Mouse (Mus musculus) heart, embryonic 10.5 days (tissue): ENCODE data around the gene Lrrc8a. TPM values are rescaled to one million over a fixed set of nuclear protein-coding genes. Genes with fewer than 3 reads are reported as not detected.

Experiments used
- DNase-seq: peaks from one replicate; pipeline ENCODE4 v3.0.0-alpha.2; 2017; ENCODE audit warnings: low spot score
- H3K27ac ChIP-seq: fragments of 300-500 bp; sonication (generic); 2 replicates; pipeline ENCODE4 v1.5.1; 2016; ENCODE audit warnings: mild to moderate bottlenecking
- H3K27me3 ChIP-seq: fragments of 300-500 bp; sonication (generic); 2 replicates; pipeline ENCODE4 v1.6.1; 2016; ENCODE audit warnings: mild to moderate bottlenecking; ENCODE audit not compliant: poor library complexity, insufficient read depth, severe bottlenecking
- H3K36me3 ChIP-seq: fragments of 300-500 bp; sonication (generic); 2 replicates; pipeline ENCODE4 v1.6.1; 2016; ENCODE audit warnings: mild to moderate bottlenecking, moderate library complexity
- H3K4me1 ChIP-seq: fragments of 300-500 bp; sonication (generic); 2 replicates; pipeline ENCODE4 v1.6.1; 2016; ENCODE audit warnings: mild to moderate bottlenecking
- H3K4me3 ChIP-seq: fragments of 300-500 bp; sonication (generic); 2 replicates; pipeline ENCODE4 v1.5.1; 2016; ENCODE audit warnings: mild to moderate bottlenecking, moderate library complexity
- H3K9me3 ChIP-seq: fragments of 300-500 bp; sonication (generic); 2 replicates; pipeline ENCODE4 v1.6.1; 2016; ENCODE audit warnings: mild to moderate bottlenecking, moderate library complexity
- WGBS: fragments of 180-500 bp; shearing (Covaris S2); methylation state at CpG from one replicate; pipeline ENCODE4 v1.1.7; 2016; 5-methylcytosine and 5-hydroxymethylcytosine counted together
- polyA plus RNA-seq: library from polyadenylated mRNA; unstranded; fragments of >200 nt; fragmentation: Nextera tagmentation; extraction: Ambion mirVana; gene quantifications from 2 replicates; pipeline ENCODE4 v1.2.1, GENCODE M21; 2016

Gene Lrrc8a
- polyA plus RNA-seq, 1 experiment from 2014 or later, result 20.2 TPM

DNA sequence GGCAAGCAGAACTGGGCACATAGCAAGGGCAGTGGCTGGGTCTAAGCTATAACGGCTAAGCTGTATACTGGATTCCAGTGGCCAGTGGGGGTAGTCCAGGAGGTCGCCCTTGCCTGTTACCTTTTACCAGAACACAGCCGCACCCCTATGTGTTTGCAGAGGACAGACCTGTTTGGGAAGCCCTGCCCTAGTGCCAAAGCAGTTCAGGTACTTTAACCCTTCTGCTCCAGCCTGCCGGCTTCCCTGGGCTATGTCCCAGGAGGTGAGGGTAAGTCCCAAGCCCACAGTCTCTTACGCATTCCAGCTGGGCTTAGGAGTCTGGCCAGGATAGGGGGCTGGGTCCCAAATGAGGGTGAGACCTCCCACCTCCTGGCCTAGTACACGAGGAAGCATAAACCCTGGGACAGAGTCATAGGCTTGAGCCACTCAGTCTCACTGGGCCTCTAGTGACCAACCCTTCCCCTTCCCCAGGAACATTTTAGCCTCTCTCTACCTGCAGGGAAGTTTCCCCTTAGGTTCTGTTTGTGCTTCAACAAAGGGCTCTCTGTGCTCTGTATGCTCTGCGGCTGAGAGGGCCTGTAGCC is 7.2 kb downstream of the Lrrc8a start:
- Histone ChIP-seq H3K27me3 (no peaks in the 10 kb centered on the region), H3K4me3 (no peak overlapping the region), H3K27ac (no peak overlapping the region), H3K9me3 (no peaks in the 10 kb centered on the region), H3K36me3 (peaks cover 80% of the 10 kb centered on the region), H3K4me1 (peaks cover 29% of the 10 kb centered on the region)
- DNase-seq, result no peak
- 74% methylated on average over 7 of the region's 7 CpGs for WGBS

DNA sequence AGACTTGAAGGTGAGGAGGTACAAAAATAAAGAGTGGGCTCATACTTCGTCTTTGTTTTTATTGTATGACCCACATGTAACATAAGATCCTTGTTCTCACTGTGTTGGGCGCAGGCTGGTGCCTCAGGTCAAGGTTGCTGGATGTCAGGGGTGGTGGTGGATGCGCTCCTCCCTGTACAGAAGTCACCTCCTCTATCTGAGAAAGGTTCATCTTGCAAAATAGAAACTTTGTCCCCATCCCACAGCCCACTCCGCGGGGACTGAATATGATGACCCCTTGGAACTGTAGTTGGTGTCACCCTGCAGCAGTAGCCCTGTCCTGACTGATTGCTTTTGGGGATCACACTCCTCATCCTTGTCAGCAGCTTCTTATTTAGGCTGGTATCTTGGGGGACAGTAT is 9.5 kb downstream of the Lrrc8a start:
- Histone ChIP-seq H3K9me3 (no peaks in the 10 kb centered on the region), H3K27me3 (no peaks in the 10 kb centered on the region), H3K4me3 (no peak overlapping the region), H3K36me3 (peaks cover 77% of the 10 kb centered on the region), H3K4me1 (peaks cover 21% of the 10 kb centered on the region), H3K27ac (no peak overlapping the region)
- WGBS, result 91% methylated on average over 5 of the region's 5 CpGs
- no peak for DNase-seq

DNA sequence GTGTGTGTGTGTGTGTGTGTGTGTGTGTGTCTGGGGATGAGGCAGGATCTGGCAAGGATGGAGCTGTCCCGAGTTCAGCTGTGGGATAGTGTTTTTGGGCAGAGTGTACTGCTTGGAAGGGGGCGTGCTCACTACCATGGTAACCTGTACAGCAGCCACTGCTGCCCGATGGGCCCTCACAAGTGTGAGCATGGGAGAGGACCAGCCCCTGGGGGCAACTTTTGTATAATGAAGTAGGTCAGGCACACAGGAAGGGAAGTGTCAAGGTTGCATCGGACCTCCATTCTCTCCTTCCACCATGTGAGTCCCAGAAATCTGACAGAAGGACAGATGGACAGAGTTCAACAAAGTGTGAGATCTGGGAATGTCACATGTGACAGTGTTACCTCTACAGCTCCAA is 10.2 kb downstream of the Lrrc8a start:
- H3K4me1 ChIP-seq, result peaks cover 23% of the 10 kb centered on the region
- no peak for DNase-seq
- peaks cover 77% of the 10 kb centered on the region for H3K36me3 ChIP-seq
- no peaks in the 10 kb centered on the region for H3K27me3 ChIP-seq
- H3K4me3 ChIP-seq, result no peak overlapping the region
- 82% methylated on average over 4 of the region's 4 CpGs for WGBS
- no peak overlapping the region for H3K27ac ChIP-seq
- H3K9me3 ChIP-seq, result no peaks in the 10 kb centered on the region

DNA sequence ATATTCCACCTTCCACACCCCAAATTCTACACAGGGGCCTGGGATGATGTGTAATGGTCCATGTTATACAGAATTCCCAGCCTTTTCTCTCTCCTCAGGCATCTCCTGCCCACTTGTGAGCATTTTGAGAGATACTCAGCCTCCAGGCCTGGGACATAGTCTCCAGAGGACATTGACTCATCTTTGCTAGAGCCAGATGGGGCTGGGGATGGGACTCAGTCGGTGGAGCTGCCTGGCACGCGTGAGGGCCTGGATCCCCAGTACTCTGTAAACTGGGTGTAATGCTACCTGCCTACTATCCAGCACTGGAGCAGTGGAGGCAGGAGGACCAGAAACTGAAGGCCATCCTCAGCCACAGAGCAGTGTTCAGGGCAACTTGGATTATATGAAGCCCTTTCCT is 11.7 kb downstream of the Lrrc8a start:
- DNase-seq, result no peak
- Histone ChIP-seq H3K36me3 (peaks cover 73% of the 10 kb centered on the region), H3K4me3 (no peak overlapping the region), H3K4me1 (peaks cover 23% of the 10 kb centered on the region), H3K27me3 (no peaks in the 10 kb centered on the region), H3K27ac (no peak overlapping the region), H3K9me3 (no peaks in the 10 kb centered on the region)
- 98% methylated on average over 3 of the region's 3 CpGs for WGBS

DNA sequence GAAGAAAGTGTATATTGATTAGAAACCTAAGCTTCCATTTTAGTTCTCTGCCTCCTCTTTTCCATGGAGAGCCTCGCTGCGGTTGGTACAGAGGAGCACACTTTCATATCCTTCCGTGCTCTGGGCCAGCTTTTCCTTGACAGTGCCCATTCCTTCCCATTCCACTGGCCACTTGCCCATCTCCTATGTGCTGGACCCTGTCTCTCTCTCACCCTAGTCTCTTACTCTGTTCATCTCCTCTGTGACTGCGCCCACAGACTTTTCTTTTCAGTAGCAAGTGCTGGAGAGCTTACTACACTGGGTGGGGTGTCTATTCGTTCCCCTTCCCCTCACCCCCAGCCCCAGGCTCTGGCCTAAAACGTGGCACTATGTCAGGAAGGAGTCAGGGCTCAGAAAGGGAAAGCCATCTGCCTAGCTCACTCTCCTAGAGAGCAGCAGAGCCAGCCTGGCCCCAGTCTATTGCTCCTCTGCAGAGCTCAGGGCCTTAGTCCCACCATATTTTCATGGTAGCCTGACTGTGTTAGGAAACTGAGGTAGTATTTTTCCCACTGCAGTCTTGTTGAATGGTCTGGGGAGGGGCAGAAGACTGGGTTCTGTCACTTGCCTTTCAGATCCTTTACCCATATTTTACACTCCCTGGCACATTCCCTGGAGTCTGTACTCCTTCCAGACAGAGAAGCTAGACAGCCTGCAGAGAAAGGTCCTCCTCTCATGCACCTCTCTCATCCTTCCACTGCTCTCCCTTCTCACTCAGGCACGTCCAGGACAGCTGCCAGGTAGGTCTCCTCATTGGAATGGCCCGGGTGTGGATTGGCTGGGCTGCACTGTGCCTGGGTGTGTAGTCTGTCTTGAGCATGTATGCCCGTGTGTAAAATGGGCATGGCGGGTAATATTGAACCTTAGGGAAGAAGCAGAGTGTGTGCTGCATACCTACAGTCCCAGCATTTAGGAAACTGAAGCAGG is 12.9 kb downstream of the Lrrc8a start:
- Histone ChIP-seq H3K4me1 (peaks cover 23% of the 10 kb centered on the region), H3K36me3 (peaks cover 71% of the 10 kb centered on the region), H3K4me3 (no peak overlapping the region), H3K27me3 (no peaks in the 10 kb centered on the region), H3K27ac (no peak overlapping the region), H3K9me3 (no peaks in the 10 kb centered on the region)
- no peak for DNase-seq
- WGBS, result 87% methylated on average over 10 of the region's 10 CpGs

DNA sequence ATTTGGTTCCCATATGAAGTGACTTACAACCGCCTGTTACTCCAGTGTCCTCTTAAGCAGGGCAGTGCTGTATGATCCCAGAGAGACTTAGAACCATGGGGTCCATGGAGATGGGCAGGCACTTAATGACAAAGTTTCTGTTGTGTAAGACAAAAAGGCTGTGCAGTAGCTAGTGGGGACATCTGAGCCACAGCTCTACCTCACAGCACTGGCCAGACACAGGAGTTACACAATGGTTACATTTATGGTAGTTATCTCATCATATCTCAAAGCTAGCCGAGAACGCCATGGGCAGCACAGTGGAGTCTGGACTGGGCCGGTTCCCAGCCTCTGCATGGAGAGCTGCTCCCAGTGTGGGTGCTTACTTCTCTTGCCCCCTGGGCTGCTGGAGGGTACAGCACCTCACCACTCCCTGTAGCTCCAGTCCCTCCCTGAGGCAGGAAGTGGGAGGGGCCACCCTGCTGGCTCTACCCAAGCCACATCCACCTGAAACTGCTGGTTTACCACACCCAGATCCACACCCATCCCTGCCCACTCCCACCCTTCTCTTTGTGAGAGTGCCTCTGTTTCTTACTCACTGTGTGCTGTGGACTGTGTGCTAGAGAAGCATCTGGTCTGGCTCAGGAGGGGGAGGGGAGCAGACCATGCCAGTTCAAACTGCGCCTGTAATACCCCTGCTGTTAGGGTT is 14.0 kb downstream of the Lrrc8a start:
- Histone ChIP-seq H3K27ac (peak overlapping the region; percentile 62; the same call in 1 of the 2 replicates), H3K4me3 (no peak overlapping the region), H3K9me3 (no peaks in the 10 kb centered on the region), H3K36me3 (peaks cover 80% of the 10 kb centered on the region), H3K27me3 (no peaks in the 10 kb centered on the region), H3K4me1 (peaks cover 23% of the 10 kb centered on the region)
- WGBS, result 65% methylated on average over 5 of the region's 5 CpGs
- DNase-seq, result no peak

DNA sequence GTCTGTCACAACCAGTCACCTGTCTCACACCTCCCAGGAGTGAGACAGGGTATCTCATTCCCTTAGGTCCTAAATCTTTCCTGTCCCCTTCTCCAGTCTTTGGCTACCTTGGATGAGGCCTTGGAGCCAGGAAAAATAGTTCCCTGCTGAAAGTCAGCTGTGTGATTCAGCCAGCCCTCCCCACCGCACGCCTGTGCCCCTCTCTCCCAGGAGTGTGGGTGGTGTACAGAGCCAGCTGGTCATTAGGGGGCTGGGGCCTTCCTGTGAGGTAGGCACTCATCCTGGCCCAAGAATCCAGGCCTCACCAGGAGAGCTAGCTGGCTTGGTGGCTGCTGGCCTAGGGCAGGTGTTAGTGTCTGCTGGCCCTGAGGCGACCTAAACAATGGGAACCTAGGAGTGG is 15.0 kb downstream of the Lrrc8a start:
- Histone ChIP-seq H3K27ac (no peak overlapping the region), H3K9me3 (no peaks in the 10 kb centered on the region), H3K4me3 (no peak overlapping the region), H3K36me3 (peaks cover 85% of the 10 kb centered on the region), H3K4me1 (peaks cover 23% of the 10 kb centered on the region), H3K27me3 (no peaks in the 10 kb centered on the region)
- no peak for DNase-seq
- 85% methylated on average over 3 of the region's 3 CpGs for WGBS

DNA sequence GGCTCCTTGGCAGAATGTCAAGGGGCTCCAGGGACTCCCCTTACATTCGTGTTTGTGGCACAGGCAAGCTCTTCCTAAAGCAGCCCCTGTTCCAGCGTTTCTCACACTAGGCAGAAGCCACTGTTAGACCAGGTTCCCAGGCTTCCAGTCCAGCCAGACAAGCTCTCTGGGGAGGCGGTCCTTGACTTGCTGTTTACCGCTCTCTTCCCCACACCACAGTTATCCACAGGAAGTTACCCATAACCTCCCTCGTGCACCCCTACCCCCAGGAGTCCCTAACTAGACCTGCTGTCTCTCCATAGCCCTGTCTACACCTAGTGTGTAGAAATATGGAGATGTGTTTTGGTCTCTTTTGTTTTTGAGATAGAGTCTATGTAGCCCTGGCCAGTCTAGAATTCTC is 16.3 kb downstream of the Lrrc8a start:
- Histone ChIP-seq H3K27me3 (no peaks in the 10 kb centered on the region), H3K9me3 (no peaks in the 10 kb centered on the region), H3K4me1 (peaks cover 34% of the 10 kb centered on the region), H3K27ac (no peak overlapping the region), H3K4me3 (no peak overlapping the region), H3K36me3 (peaks cover 85% of the 10 kb centered on the region)
- WGBS, result 68% methylated on average over 5 of the region's 5 CpGs
- no peak for DNase-seq

DNA sequence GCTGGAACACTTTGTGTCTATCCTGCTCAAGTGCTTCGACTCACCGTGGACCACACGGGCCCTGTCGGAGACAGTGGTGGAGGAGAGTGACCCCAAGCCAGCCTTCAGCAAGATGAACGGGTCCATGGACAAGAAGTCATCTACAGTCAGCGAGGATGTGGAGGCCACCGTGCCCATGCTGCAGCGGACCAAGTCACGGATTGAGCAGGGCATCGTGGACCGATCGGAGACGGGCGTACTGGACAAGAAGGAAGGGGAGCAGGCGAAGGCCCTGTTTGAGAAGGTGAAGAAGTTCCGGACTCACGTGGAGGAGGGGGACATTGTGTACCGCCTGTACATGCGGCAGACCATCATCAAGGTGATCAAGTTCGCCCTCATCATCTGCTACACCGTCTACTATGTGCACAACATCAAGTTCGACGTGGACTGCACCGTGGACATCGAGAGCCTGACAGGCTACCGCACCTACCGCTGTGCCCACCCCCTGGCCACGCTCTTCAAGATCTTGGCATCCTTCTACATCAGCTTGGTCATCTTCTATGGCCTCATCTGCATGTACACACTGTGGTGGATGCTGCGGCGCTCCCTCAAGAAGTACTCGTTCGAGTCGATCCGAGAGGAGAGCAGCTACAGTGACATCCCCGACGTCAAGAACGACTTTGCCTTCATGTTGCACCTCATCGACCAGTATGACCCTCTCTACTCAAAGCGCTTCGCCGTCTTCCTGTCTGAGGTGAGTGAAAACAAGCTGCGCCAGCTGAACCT is 18.3 kb downstream of the Lrrc8a start:
- Histone ChIP-seq H3K36me3 (peaks cover 85% of the 10 kb centered on the region), H3K27me3 (no peaks in the 10 kb centered on the region), H3K4me1 (peaks cover 46% of the 10 kb centered on the region), H3K4me3 (no peak overlapping the region), H3K27ac (no peak overlapping the region), H3K9me3 (no peaks in the 10 kb centered on the region)
- WGBS, result 94% methylated on average over 42 of the region's 42 CpGs
- no peak for DNase-seq

DNA sequence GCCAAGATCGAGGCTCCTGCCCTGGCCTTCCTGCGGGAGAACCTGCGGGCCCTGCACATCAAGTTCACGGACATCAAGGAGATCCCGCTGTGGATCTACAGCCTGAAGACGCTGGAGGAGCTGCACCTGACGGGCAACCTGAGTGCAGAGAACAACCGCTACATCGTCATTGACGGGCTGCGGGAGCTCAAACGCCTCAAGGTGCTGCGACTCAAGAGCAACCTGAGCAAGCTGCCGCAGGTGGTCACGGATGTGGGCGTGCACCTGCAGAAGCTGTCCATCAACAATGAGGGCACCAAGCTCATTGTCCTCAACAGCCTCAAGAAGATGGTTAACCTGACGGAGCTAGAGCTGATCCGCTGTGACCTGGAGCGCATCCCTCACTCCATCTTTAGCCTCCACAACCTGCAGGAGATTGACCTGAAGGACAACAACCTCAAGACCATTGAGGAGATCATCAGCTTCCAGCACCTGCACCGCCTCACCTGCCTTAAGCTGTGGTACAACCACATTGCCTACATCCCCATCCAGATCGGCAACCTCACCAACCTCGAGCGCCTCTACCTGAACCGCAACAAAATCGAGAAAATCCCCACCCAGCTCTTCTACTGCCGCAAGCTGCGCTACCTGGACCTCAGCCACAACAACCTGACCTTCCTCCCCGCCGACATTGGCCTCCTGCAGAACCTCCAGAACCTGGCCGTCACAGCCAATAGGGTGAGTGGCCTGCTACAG is 19.3 kb downstream of the Lrrc8a start:
- peaks cover 88% of the 10 kb centered on the region for H3K36me3 ChIP-seq
- WGBS, result 95% methylated on average over 30 of the region's 30 CpGs
- H3K27me3 ChIP-seq, result no peaks in the 10 kb centered on the region
- no peak overlapping the region for H3K27ac ChIP-seq
- H3K9me3 ChIP-seq, result no peaks in the 10 kb centered on the region
- H3K4me1 ChIP-seq, result peaks cover 40% of the 10 kb centered on the region
- no peak overlapping the region for H3K4me3 ChIP-seq
- DNase-seq, result no peak

DNA sequence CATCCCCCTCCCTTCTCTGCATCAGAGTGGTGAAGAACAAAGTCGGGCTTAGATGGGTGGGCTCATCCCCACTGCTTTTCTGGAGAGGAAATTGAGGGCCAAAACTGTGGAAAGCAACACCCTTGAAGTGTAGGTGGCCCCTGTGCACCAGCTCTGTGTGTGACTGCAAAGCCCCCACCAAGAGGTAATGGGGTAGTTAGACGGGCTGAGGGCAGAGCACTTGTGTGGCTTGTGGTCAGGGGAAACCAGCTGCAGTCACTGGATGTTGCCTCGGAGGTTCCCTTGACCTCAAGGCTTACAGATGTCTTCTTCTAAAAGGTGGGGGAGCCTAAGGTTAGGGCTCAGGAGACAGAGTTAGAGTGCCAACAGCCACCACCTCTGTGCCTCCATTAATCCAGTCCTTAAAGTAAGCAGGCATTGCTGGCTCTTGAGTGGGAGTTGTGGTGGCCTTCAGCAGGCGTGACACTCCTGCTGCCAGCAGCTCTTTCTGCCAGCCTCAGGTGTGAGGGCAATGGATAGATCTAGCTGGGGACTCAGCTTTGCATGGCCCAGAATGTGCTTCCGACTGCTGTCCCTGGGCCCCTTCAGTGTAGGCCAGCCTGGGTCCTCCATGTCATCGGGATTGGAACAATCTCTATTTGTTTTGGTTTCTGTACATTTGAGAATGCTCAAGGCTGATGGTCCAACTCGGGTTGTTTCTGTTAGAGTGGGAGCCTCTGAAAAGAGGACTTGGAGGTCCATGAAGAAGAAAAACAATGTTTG is 20.4 kb downstream of the Lrrc8a start:
- Histone ChIP-seq H3K9me3 (no peaks in the 10 kb centered on the region), H3K27ac (peak overlapping the region; percentile 42), H3K27me3 (no peaks in the 10 kb centered on the region), H3K4me3 (no peak overlapping the region), H3K4me1 (peaks cover 30% of the 10 kb centered on the region), H3K36me3 (peaks cover 88% of the 10 kb centered on the region)
- WGBS, result 88% methylated on average over 7 of the region's 7 CpGs
- no peak for DNase-seq
